Mouse (Mus musculus) granulocyte monocyte progenitor cell, adult 5-6 weeks (primary cell): ENCODE results near the gene Tpgs1. TPM values are rescaled to one million over a fixed set of nuclear protein-coding genes. Genes with fewer than 3 reads are reported as not detected.
"Not testable (repeated sequence)": the region's sequence is repeated elsewhere in the genome, so short reads cannot be mapped to it uniquely, and the experiment has no call there.

Experiments used
- ATAC-seq: replicated peaks from 2 replicates; pipeline ENCODE4 v1.8.0; 2016; ENCODE audit warnings: mild to moderate bottlenecking, moderate TSS enrichment, inconsistent platforms; ENCODE audit not compliant: poor library complexity, severe bottlenecking
- total RNA-seq, 2 experiments: library from RNA; stranded (forward) in 1 of 2; stranded (reverse) in 1 of 2; fragments of 200-712, 200-1000 nt in 1 of 2; fragments of >200 nt in 1 of 2; fragmentation: Nextera tagmentation in 1 of 2; gene quantifications; 2 replicates each; pipeline ENCODE4 v1.2.3; 2014 to 2017

Tpgs1 gene
- total RNA-seq, 2 experiments from 2014 or later = 7.4 to 14.6 TPM

GRCm38 (mm10) chr10:79687513-79687912 is 18.3 kb downstream of the Tpgs1 start:
- no peak for ATAC-seq

DNA sequence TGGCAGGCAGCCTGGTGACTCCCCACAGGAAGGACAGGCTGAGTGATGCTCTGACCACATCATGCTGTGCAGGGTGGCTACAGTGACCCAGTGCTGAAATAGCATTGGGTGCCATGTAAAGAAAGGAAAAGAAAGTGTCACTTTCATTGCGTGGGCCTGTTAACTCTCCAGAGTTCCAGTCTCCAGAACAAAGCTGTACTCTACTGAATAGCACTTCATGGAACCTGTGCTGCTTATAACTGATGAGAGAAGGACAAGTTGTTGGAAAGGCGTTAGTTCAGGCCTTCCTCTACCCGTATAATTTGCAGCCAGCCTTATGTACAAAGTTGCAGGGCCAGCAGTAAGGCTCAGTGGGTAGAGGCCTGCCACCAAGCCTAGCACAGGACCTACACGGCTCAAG is 19.6 kb downstream of the Tpgs1 start, which contains the start of gene Gzmm:
Gene Gzmm (plus strand): TSS at position 301 of the 400 bp plus-strand sequence.
- ATAC-seq = no peak

- ATAC-seq = no peak
These were observed 20.0 kb downstream of the Tpgs1 start for GRCm38 (mm10) chr10:79689178-79689577.

DNA sequence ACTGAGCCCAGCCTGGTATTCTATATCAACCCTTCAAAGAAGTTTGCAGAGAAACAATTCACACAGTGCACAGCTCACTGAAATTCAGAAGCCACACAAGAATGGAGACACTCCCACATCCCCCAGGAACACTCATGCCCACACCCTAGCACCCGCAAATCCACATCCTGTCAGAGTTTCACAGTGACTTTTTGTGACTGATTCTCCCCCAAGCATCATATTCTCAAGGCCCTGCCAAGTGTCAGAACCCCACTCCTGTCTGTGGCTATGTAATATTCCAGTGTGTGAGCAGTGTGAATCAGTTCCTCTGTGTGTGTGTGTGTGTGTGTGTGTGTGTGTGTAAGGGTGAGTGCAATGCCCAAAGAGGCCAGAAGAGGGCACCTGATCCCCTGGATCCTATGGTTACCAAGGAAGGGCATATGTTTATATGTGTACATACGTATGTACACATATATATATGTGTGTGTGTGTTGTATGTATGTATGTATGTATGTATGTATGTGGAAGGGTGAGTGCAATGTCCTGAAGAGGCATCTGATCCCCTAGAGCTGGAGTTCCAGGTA is 22.9 kb downstream of the Tpgs1 start:
- ATAC-seq = no peak

DNA sequence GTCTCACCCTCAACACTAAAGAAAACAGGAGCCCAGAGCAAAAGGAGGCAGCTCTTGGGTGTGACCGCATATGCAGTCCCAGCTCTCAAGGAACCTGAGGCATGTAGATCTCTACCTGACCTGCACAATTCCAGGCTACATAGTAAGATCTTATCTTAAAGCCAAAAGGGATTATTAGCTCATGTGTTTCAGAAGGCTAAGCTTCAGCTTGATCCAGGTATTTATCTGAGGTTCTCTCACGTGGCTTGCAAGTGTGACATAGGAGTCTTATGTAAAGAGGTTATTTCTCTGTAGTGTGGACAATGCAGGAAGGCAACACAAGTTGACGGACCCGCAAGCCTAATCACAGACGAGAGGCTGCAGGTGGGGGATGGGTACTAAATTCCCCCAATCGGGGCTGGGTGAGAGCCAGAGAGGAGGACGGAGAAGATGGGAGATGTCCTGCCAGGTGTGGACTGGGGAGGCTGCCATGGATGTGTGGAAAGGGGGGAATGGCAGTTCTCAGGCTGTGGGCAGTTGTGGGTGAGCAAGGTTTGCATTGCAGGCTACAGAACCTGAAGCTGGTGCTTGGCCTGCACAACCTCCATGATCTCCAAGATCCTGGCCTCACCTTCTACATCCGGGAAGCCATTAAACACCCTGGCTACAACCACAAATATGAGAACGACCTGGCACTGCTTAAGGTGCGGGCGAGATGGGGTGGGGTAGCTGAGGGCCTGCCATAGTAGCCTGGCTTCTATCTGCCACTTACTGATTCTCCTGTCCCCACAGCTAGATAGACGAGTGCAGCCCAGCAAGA is 24.6 kb downstream of the Tpgs1 start:
- no peak for ATAC-seq

DNA sequence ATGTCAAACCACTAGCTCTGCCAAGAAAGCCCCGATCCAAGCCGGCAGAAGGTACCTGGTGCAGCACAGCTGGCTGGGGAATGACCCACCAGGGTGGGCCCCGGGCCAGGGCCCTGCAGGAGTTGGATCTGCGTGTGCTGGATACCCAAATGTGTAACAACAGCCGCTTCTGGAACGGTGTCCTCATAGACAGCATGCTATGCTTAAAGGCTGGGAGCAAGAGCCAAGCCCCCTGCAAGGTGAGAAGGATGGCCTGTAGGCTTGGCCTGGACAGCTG is 25.1 kb downstream of the Tpgs1 start:
- ATAC-seq = no peak

- ATAC-seq = peak; percentile 89
These were observed 26.3 kb downstream of the Tpgs1 start for GRCm38 (mm10) chr10:79695231-79696128.

DNA sequence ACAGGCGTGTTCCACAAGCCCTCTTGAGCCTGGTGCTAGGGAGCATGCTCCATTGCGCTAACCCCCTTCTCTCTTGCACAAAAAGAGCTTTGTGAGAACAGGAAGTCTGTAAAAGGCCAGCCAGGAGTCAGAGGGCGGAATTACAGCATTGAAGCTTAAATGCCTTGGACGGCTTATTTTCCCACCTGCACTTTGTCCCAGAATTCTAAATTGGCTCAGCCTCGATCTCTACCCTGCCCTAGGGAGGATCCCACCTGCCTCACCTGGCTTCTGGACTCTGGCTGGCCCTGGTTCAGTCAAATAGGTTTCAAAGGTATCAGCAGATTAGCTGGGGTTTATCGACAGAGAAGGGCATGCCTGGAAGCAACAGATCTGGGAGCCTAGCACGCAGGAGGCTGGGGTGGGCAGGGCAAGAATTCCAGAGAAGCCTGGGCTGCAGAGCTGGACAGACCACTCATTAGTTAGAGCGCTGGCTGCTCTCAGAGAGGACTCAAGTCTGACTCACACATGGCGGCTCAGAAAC is 27.0 kb downstream of the Tpgs1 start:
- ATAC-seq = peak; percentile 74

GRCm38 (mm10) chr10:79697916-79698315 is 28.7 kb downstream of the Tpgs1 start:
- 0 out of 2 replicates have a peak, but pooled peaks have one; percentile 17 for ATAC-seq

GRCm38 (mm10) chr10:79698459-79698858 is 29.3 kb downstream of the Tpgs1 start:
- no peak for ATAC-seq

DNA sequence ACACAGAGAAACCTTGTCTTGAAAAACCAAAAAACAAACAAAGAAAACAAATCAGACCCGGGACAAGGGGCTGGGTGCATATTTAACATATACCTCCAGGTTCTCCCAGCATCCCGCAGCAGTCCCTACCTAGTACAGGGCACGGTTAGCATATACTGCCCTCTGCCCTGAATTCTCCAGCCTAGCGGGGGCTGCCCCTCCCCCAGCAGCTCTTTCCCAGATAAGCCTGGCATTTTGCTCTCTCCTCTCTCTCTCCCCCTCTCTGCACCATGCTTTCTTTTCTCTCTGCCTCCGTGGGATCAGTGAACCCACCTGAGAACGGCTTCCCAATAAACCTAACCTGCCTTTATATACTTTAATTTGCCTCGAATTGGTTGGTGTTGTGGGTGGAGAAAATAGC is 31.5 kb downstream of the Tpgs1 start:
- no peak for ATAC-seq

- ATAC-seq = no peak
These were observed 32.4 kb downstream of the Tpgs1 start for GRCm38 (mm10) chr10:79701443-79702129.

- not testable (repeated sequence) for ATAC-seq
These were observed 33.8 kb downstream of the Tpgs1 start for GRCm38 (mm10) chr10:79702970-79703369.

GRCm38 (mm10) chr10:79703541-79703940 is 34.4 kb downstream of the Tpgs1 start:
- ATAC-seq = no peak

DNA sequence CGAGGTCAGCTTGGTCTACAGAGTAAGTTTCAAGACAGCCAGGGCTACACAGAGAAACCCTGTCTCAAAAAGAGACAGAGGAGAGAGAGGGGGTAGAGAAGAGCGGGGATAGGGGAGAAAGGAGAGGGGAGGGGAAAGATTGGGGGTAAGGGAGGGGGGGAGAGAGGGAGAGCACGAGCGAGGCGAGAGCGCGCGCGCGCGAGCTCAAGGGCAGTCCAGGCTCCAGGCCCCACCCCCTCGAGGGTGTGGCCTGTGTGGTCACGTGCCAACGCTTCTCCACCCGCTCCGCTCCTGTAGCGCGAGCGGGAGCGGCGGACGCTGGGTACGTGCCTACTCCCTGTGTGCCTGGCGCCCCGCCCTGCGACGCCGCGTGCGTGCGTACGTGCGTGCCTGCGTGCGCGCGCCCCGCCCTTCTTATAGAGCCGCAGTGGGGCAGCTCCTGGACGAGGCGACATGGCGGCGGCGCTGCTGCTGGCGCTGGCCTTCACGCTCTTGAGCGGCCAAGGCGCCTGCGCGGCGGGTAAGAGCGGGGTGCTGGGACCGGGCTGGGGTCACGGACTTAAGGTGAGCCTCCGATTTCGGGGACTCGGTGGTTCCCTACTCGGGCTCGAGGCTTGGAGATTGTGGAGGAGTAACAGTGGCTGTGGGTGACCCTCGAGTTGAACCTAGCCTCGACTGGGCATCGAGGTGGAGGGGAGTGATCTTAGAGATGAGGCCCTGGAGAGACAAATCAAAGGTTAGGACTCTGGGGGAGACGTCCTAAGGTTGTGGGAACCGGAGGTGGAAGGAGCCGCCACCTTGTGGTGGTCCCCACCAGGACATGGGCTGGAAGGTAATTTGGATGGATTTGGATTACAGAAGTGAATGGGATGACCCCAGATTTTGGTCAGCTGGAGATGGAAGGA is 35.1 kb downstream of the Tpgs1 start, which contains the start of gene Bsg:
Gene Bsg (plus strand): TSS at position 427 of the 905 bp plus-strand sequence.
- peak; percentile 97 for ATAC-seq

GRCm38 (mm10) chr10:79704970-79705360 is 35.8 kb downstream of the Tpgs1 start:
- no peak for ATAC-seq

DNA sequence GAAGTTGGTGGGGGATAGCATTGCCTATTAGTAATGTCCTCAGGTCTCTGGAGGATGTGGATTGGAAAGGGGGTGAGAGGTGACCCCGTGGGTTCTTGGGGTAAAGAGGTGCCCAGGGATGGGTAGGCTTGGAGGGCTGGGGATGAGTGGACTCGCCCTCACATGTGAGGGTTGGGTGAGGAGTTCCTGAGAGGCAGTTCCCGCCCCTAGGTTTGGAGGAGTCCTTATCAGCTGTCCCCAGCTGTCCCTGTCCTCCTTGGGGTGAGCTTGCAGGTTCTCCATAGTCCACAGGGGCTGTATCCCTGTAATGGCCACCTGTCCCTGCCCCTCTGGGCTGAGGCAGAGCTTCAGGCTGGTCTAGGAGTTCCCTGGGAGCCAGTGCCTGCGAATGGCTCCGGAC is 36.8 kb downstream of the Tpgs1 start:
- no peak for ATAC-seq

- ATAC-seq = no peak
These were observed 37.4 kb downstream of the Tpgs1 start for GRCm38 (mm10) chr10:79706406-79707094.

- ATAC-seq = no peak
These were observed 38.0 kb downstream of the Tpgs1 start for GRCm38 (mm10) chr10:79707162-79707561.
